Mouse (Mus musculus) kidney, embryonic 16.5 days (tissue): ENCODE results near the gene Cntfr. TPM values are rescaled to one million over a fixed set of nuclear protein-coding genes. Genes with fewer than 3 reads are reported as not detected.
A peak's percentile ranks its signal among the peaks of the same experiment; 100 is the strongest.

Experiments used
- ATAC-seq: fragments of 200-750 bp; cut with Nextera tagmentation; 2 replicates; pipeline ENCODE4 v1.8.0; 2017; ENCODE audit warnings: moderate TSS enrichment; ENCODE audit not compliant: low FRiP score, low TSS enrichment
- H3K27ac ChIP-seq: fragments of 300-500 bp; sonication (generic); 2 replicates; pipeline ENCODE4 v1.5.1; 2014; ENCODE audit warnings: low read length
- H3K27me3 ChIP-seq: fragments of 300-500 bp; sonication (generic); 2 replicates; pipeline ENCODE4 v1.6.1; 2014; ENCODE audit warnings: low read length, control low read depth, mixed read lengths; ENCODE audit not compliant: insufficient read depth
- H3K36me3 ChIP-seq: fragments of 300-500 bp; sonication (generic); 2 replicates; pipeline ENCODE4 v1.6.1; 2014; ENCODE audit warnings: low read length, control low read depth, mixed read lengths; ENCODE audit not compliant: insufficient read depth
- H3K4me1 ChIP-seq: fragments of 300-500 bp; sonication (generic); 2 replicates; pipeline ENCODE4 v1.6.1; 2014; ENCODE audit warnings: low read length, control low read depth, mixed read lengths; ENCODE audit not compliant: insufficient read depth
- H3K4me2 ChIP-seq: fragments of 300-500 bp; sonication (generic); replicated peaks from 2 replicates; pipeline ENCODE4 v1.6.1; 2014; ENCODE audit warnings: low read depth, low read length
- H3K4me3 ChIP-seq: fragments of 300-500 bp; sonication (generic); 2 replicates; pipeline ENCODE4 v1.5.1; 2014; ENCODE audit warnings: mild to moderate bottlenecking, low read length
- H3K9ac ChIP-seq: fragments of 300-500 bp; sonication (generic); replicated peaks from 2 replicates; pipeline ENCODE4 v1.6.1; 2014; ENCODE audit warnings: low read length
- H3K9me3 ChIP-seq: fragments of 300-500 bp; sonication (generic); 2 replicates; pipeline ENCODE4 v1.6.1; 2016; ENCODE audit warnings: low read length, control low read depth
- WGBS: fragments of 180-500 bp; shearing (Covaris S2); extraction: QIAGEN DNeasy Blood & Tissue Kit; methylation state at CpG from one replicate; pipeline ENCODE4 v1.1.7; 2014; 5-methylcytosine and 5-hydroxymethylcytosine counted together
- polyA plus RNA-seq: library from polyadenylated mRNA; unstranded; fragments of >200 nt; fragmentation: Nextera tagmentation; extraction: Ambion mirVana; gene quantifications from 2 replicates; pipeline ENCODE4 v1.2.1, GENCODE M21; 2015

The Cntfr gene
- polyA plus RNA-seq, 1 experiment from 2014 or later, result 18.8 TPM

- no peaks in the 10 kb centered on the region for H3K36me3 ChIP-seq
- ATAC-seq, result peak; percentile 56
- WGBS, result 15% methylated on average over 17 of the region's 25 CpGs
- H3K27ac ChIP-seq, result peak overlapping the region; percentile 86
- H3K4me1 ChIP-seq, result peaks cover 42% of the 10 kb centered on the region
- peak overlapping the region; percentile 22 for H3K4me2 ChIP-seq
- H3K9me3 ChIP-seq, result no peaks in the 10 kb centered on the region
- 0 out of 2 replicates have a peak, but pooled peaks cover 6% of the 10 kb centered on the region for H3K27me3 ChIP-seq
- H3K4me3 ChIP-seq, result no peak overlapping the region
- H3K9ac ChIP-seq, result 0 out of 2 replicates have a peak overlapping the region, but pooled peaks have one; percentile 42
Measured at GRCm38 (mm10) chr4:41658566-41659384, 38.1 kb downstream of the Cntfr start.

GRCm38 (mm10) chr4:41655525-41655924 is 41.4 kb downstream of the Cntfr start:
- Histone ChIP-seq H3K4me1 (peaks cover 22% of the 10 kb centered on the region), H3K9me3 (no peaks in the 10 kb centered on the region), H3K27me3 (no peaks in the 10 kb centered on the region), H3K4me2 (no peak overlapping the region), H3K27ac (no peak overlapping the region), H3K4me3 (no peak overlapping the region), H3K9ac (no peak overlapping the region), H3K36me3 (no peaks in the 10 kb centered on the region)
- 86% methylated on average over 2 of the region's 2 CpGs for WGBS
- ATAC-seq, result no peak

GRCm38 (mm10) chr4:41654217-41654616 is 42.7 kb downstream of the Cntfr start:
- no peak overlapping the region for H3K9ac ChIP-seq
- no peaks in the 10 kb centered on the region for H3K36me3 ChIP-seq
- no peaks in the 10 kb centered on the region for H3K9me3 ChIP-seq
- peaks cover 17% of the 10 kb centered on the region for H3K4me1 ChIP-seq
- WGBS, result 13% methylated on average over 7 of the region's 7 CpGs
- H3K4me3 ChIP-seq, result no peak overlapping the region
- peak; percentile 42; the same call in 1 of the 2 replicates for ATAC-seq
- H3K27ac ChIP-seq, result no peak overlapping the region
- no peak overlapping the region for H3K4me2 ChIP-seq
- H3K27me3 ChIP-seq, result no peaks in the 10 kb centered on the region

- WGBS, result 49% methylated on average over 6 of the region's 6 CpGs
- peaks cover 13% of the 10 kb centered on the region; the same call in 1 of the 2 replicates for H3K4me1 ChIP-seq
- ATAC-seq, result no peak
- no peak overlapping the region for H3K27ac ChIP-seq
- no peaks in the 10 kb centered on the region for H3K36me3 ChIP-seq
- H3K4me3 ChIP-seq, result no peak overlapping the region
- no peaks in the 10 kb centered on the region for H3K27me3 ChIP-seq
- H3K9ac ChIP-seq, result no peak overlapping the region
- H3K4me2 ChIP-seq, result no peak overlapping the region
- H3K9me3 ChIP-seq, result no peaks in the 10 kb centered on the region
Measured at GRCm38 (mm10) chr4:41653730-41654129, 43.2 kb downstream of the Cntfr start.

GRCm38 (mm10) chr4:41653296-41653695 is 43.6 kb downstream of the Cntfr start:
- Histone ChIP-seq H3K4me2 (no peak overlapping the region), H3K36me3 (no peaks in the 10 kb centered on the region), H3K9me3 (no peaks in the 10 kb centered on the region), H3K27me3 (no peaks in the 10 kb centered on the region), H3K27ac (no peak overlapping the region), H3K4me1 (peaks cover 9% of the 10 kb centered on the region; the same call in 1 of the 2 replicates), H3K9ac (no peak overlapping the region), H3K4me3 (no peak overlapping the region)
- peak; percentile 37; the same call in 1 of the 2 replicates for ATAC-seq
- 36% methylated on average over 6 of the region's 6 CpGs for WGBS

- 69% methylated on average over 7 of the region's 7 CpGs for WGBS
- Histone ChIP-seq H3K4me3 (no peak overlapping the region), H3K4me2 (no peak overlapping the region), H3K27ac (no peak overlapping the region), H3K36me3 (no peaks in the 10 kb centered on the region), H3K27me3 (no peaks in the 10 kb centered on the region), H3K9ac (no peak overlapping the region), H3K4me1 (no peaks in the 10 kb centered on the region), H3K9me3 (no peaks in the 10 kb centered on the region)
- ATAC-seq, result no peak
Measured at GRCm38 (mm10) chr4:41648627-41649026, 48.3 kb downstream of the Cntfr start.

- Histone ChIP-seq H3K27ac (no peak overlapping the region), H3K36me3 (no peaks in the 10 kb centered on the region), H3K4me1 (no peaks in the 10 kb centered on the region), H3K4me2 (no peak overlapping the region), H3K4me3 (no peak overlapping the region), H3K9ac (no peak overlapping the region), H3K27me3 (no peaks in the 10 kb centered on the region), H3K9me3 (no peaks in the 10 kb centered on the region)
- 54% methylated on average over 4 of the region's 4 CpGs for WGBS
- ATAC-seq, result peak; percentile 50; the same call in 1 of the 2 replicates
Measured at GRCm38 (mm10) chr4:41648157-41648556, 48.7 kb downstream of the Cntfr start.

GRCm38 (mm10) chr4:41645488-41645887 is 51.4 kb downstream of the Cntfr start:
- Histone ChIP-seq H3K27ac (no peak overlapping the region), H3K27me3 (no peaks in the 10 kb centered on the region), H3K4me3 (no peak overlapping the region), H3K9me3 (no peaks in the 10 kb centered on the region), H3K36me3 (no peaks in the 10 kb centered on the region), H3K4me1 (0 out of 2 replicates have a peak, but pooled peaks cover 3% of the 10 kb centered on the region), H3K9ac (no peak overlapping the region), H3K4me2 (no peak overlapping the region)
- 21% methylated on average over 5 of the region's 5 CpGs for WGBS
- 0 out of 2 replicates have a peak, but pooled peaks have one; percentile 16 for ATAC-seq

- peaks cover 21% of the 10 kb centered on the region for H3K4me1 ChIP-seq
- H3K4me2 ChIP-seq, result no peak overlapping the region
- no peaks in the 10 kb centered on the region; the same call in 1 of the 2 replicates for H3K27me3 ChIP-seq
- H3K9me3 ChIP-seq, result no peaks in the 10 kb centered on the region
- no peak overlapping the region for H3K9ac ChIP-seq
- ATAC-seq, result no peak
- H3K27ac ChIP-seq, result no peak overlapping the region
- no peak overlapping the region for H3K4me3 ChIP-seq
- H3K36me3 ChIP-seq, result no peaks in the 10 kb centered on the region
- WGBS, result 86% methylated on average over 6 of the region's 6 CpGs
Measured at GRCm38 (mm10) chr4:41641199-41641822, 55.6 kb downstream of the Cntfr start.
